Mouse (Mus musculus) layer of hippocampus, postnatal 14 days (tissue): ENCODE results near the gene Prl. TPM values are rescaled to one million over a fixed set of nuclear protein-coding genes. Genes with fewer than 3 reads are reported as not detected.
"Not testable (repeated sequence)": the region's sequence is repeated elsewhere in the genome, so short reads cannot be mapped to it uniquely, and the experiment has no call there.

Source experiments
- DNase-seq, 2 experiments: peaks; one replicate each; pipeline ENCODE4 v3.0.0; 2021 to 2022; ENCODE audit warnings: low spot score in 2 of 2, mixed read lengths in 1 of 2
- long read RNA-seq, 2 experiments: library from polyadenylated mRNA; stranded (forward); transcript quantifications; one replicate each; pipeline ENCODE4 v2.0.0; 2021
- total RNA-seq, 2 experiments: library from RNA; stranded (reverse); gene quantifications; 2 replicates each; pipeline ENCODE4 v1.2.3; 2021

Gene Prl
- total RNA-seq = not detected
- long read RNA-seq, experiment 1 = 0 reads
- long read RNA-seq, experiment 2 = 0 reads

GRCm38 (mm10) chr13:27057270-27057669, at the start of gene Prl:
Gene Prl, plus strand, starts transcription at chr13:27057570.
- no peak for DNase-seq

- DNase-seq = no peak
Observed at GRCm38 (mm10) chr13:27026614-27027013, 30.8 kb upstream of the Prl start.

GRCm38 (mm10) chr13:27027376-27027775, 30.0 kb upstream of the Prl start:
- no peak for DNase-seq

GRCm38 (mm10) chr13:27028501-27029240, 28.7 kb upstream of the Prl start:
- no peak for DNase-seq

DNA sequence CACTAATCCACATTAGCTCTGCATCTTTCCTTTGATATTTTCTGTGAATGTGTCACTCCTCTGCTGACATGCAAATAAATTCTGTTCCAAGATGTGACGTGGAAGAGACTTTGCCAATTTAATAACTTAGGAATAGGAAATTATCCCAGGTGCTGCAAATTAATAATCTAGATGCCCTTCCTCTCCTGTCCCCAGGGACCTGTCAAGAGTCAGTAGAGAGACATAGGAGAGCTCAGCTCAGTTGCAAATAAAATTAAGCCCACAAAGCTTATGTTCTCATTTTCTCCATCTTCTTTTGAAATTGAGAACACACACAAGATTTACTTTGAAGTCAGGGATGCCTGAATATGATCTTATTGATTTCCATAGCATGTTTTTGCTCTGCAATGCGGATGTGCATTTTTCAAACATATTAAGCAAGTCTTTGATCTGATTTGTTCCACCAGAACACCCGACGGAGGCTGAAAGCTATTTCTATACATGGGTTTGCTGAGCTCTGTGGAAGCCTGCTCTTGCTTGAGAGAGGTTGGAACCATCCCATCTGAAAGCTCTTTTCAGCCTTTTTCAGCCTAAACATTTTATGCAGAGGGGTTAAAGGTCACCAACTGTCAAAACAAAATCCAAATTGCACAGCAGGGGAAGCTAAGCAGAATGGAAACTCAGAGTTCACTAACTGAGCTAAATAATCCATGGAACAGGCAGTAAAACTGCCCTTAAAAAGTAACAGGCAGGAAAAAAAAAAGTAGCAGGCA, 26.1 kb upstream of the Prl start:
- DNase-seq = no peak

DNA sequence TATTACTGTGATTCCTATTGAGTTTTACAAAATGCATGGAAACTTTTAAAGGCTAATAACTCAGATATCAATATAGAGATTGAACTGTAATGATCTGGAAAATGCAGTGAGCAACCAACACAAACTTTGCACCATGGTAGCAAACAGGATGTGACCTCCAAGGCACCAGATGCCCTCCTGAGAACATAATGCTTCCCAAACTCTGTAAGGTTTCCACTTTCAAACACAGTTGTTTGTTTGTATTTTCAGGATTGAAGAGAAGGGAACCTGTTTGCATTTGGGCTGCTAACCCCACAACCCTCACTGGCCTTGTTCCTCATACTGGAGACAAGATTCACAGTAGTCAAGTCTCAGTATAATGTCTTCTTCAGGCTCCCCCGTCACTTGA, 25.5 kb upstream of the Prl start:
- no peak for DNase-seq

- no peak for DNase-seq
Observed at GRCm38 (mm10) chr13:27032998-27033397, 24.4 kb upstream of the Prl start.

- no peak for DNase-seq
Observed at GRCm38 (mm10) chr13:27042185-27042584, 15.2 kb upstream of the Prl start.

DNA sequence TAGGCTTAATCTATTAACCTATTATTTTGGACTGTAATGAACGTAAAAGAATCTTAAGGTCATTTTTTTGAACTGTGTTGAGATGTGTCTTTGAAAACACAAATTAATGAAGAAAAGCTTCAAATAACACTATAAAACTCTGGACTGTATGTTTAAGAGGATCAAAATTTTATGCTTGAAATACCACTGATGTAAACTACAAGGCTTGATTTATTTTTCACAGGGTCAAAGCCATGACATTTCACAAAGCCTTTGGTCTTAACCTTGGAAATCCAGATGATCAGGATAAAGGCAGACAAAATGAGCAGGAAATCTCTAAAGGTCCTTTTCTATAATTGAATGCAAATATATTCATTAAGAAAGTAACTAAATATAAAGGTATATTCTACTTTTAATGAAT, 14.0 kb upstream of the Prl start:
- DNase-seq = no peak

DNA sequence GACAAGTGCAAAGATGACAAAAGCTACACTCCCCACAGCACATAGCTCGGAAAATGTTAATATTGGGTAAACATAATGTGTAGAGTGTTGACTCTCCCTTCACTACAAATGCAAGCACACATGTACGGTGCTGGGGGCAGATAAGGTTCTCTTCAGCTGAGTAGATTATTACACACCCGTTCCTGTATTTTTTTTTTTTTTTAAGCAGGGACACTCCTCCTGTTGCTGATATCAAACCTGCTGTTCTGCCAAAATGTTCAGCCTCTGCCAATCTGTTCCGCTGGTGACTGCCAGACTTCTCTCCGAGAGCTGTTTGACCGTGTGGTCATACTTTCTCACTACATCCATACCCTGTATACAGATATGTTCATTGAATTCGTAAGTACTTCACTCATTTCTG, 1.8 kb downstream of the Prl start:
- peak; percentile 47 to 87 for DNase-seq

DNA sequence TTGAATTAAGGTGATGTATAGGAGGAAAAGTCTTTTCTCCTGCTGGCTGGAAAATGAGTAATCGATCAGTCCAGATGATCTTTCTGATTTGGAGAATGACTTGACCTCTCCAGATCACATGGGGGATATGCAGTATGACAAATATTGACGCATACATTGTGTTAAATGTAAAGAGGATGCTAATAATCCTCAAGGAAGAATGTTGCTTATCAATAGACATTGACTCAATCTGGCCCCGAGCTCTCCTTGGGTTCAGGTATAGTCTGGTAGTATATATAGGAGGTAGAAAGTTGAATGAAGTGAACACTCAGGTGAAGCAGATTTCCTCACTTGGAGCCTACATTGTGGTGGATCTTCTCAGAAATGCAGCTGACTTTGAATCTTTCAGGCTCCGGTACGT, 36.5 kb downstream of the Prl start, which contains the start of gene Prl3d1:
Prl3d1 (plus strand) TSS at position 301 of the 400 bp plus-strand sequence.
- DNase-seq = not testable (repeated sequence)

Other genes with a start within 250 kb of the Prl start
- not detected for gene Prl3d1, start 36.6 kb downstream of the Prl start, total RNA-seq
- gene Prl3d2, start 64.1 kb downstream of the Prl start, total RNA-seq = not detected
- not detected for gene Prl3d3, start 99.2 kb downstream of the Prl start, total RNA-seq
- not detected for gene Prl3c1, start 139.1 kb downstream of the Prl start, total RNA-seq
- not detected for gene Prl3b1, start 184.3 kb downstream of the Prl start, total RNA-seq
- not detected for gene Prl3a1, start 201.9 kb downstream of the Prl start, total RNA-seq